Mouse (Mus musculus) CH12.LX (cell line): ENCODE results near the gene Ganc. TPM values are rescaled to one million over a fixed set of nuclear protein-coding genes. Genes with fewer than 3 reads are reported as not detected.
A peak's percentile ranks its signal among the peaks of the same experiment; 100 is the strongest.

Source experiments
- DNase-seq: peaks from one replicate; pipeline ENCODE4 v3.0.0-alpha.2; 2013; ENCODE audit errors: extremely low read depth
- H3K27ac ChIP-seq: 2 replicates; pipeline ENCODE4 v1.5.1; 2012; ENCODE audit warnings: low read depth, mild to moderate bottlenecking, control low read depth, moderate library complexity; ENCODE audit not compliant: insufficient read depth
- H3K27me3 ChIP-seq: replicated peaks from 2 replicates; pipeline ENCODE3; 2012; ENCODE audit warnings: inconsistent platforms
- H3K36me3 ChIP-seq, 2 experiments: replicated peaks in 1 of 2; 2 replicates each; pipeline versions ENCODE3 to v1.6.1; 2012; ENCODE audit warnings: inconsistent platforms in 1 of 2, low read length in 1 of 2, mild to moderate bottlenecking in 1 of 2, mixed read lengths in 1 of 2, moderate library complexity in 1 of 2; ENCODE audit not compliant: control insufficient read depth in 1 of 2, insufficient read depth in 1 of 2
- H3K4me1 ChIP-seq, 2 experiments: 2 replicates each; pipeline ENCODE4 v1.6.1; 2012; ENCODE audit warnings: inconsistent platforms in 1 of 2, moderate library complexity in 1 of 2; ENCODE audit not compliant: insufficient read depth in 2 of 2, control insufficient read depth in 1 of 2
- H3K4me2 ChIP-seq: 2 replicates; pipeline ENCODE4 v1.6.1; 2012; ENCODE audit warnings: low read depth, mild to moderate bottlenecking, control low read depth; ENCODE audit not compliant: poor library complexity, insufficient read depth, severe bottlenecking
- H3K4me3 ChIP-seq, 3 experiments: fragments of 150-350 bp in 1 of 3; sonication (generic) in 1 of 3; replicated peaks in 1 of 3; 2 replicates each; pipeline versions ENCODE3 to v1.5.1; 2011 to 2012; ENCODE audit warnings: low read depth in 2 of 3, low read length in 2 of 3, mild to moderate bottlenecking in 2 of 3, moderate library complexity in 2 of 3, control low read depth in 1 of 3, improper control_type of control experiment in 1 of 3, inconsistent platforms in 1 of 3, mixed read lengths in 1 of 3; ENCODE audit not compliant: poor library complexity in 1 of 3
- H3K79me2 ChIP-seq: replicated peaks from 2 replicates; pipeline ENCODE4 v1.6.1; 2012; ENCODE audit warnings: mild to moderate bottlenecking, moderate library complexity; ENCODE audit not compliant: control insufficient read depth, poor library complexity, insufficient read depth, severe bottlenecking; ENCODE audit errors: extremely low read depth
- H3K9ac ChIP-seq: 2 replicates; pipeline ENCODE4 v1.6.1; 2012; ENCODE audit warnings: low read depth, mild to moderate bottlenecking, control low read depth, moderate library complexity; ENCODE audit not compliant: insufficient read depth
- H3K9me3 ChIP-seq: replicated peaks from 2 replicates; pipeline ENCODE3; 2012; ENCODE audit warnings: low read length, inconsistent platforms, mixed read lengths
- BHLHE40 ChIP-seq: IDR thresholded peaks from 2 replicates; pipeline ENCODE4 v1.6.1; 2011; ENCODE audit warnings: mild to moderate bottlenecking, low read depth, low read length, improper control_type of control experiment
- CHD1 ChIP-seq: IDR thresholded peaks from 2 replicates; pipeline ENCODE4 v1.6.1; 2012; ENCODE audit warnings: low read depth, low read length, improper control_type of control experiment, inconsistent platforms
- CHD2 ChIP-seq: IDR thresholded peaks from 2 replicates; pipeline ENCODE4 v1.6.1; 2011; ENCODE audit warnings: low read length, improper control_type of control experiment
- CTCF ChIP-seq, 2 experiments: IDR thresholded peaks in 1 of 2; conservative IDR thresholded peaks in 1 of 2; 2 replicates each; pipeline ENCODE4 v1.5.1; 2011 to 2012; ENCODE audit warnings: low read depth in 2 of 2, low read length in 2 of 2, improper control_type of control experiment in 1 of 2, inconsistent platforms in 1 of 2, mild to moderate bottlenecking in 1 of 2, moderate library complexity in 1 of 2
- HCFC1 ChIP-seq: IDR thresholded peaks from 2 replicates; pipeline ENCODE4 v1.6.1; 2012; ENCODE audit warnings: low read depth, mild to moderate bottlenecking, inconsistent platforms, low read length, improper control_type of control experiment
- IRF4 ChIP-seq: IDR thresholded peaks from 2 replicates; pipeline ENCODE4 v1.6.1; 2014; ENCODE audit warnings: low read depth, mild to moderate bottlenecking, inconsistent platforms, low read length, improper control_type of control experiment
- JUN ChIP-seq: IDR thresholded peaks from 2 replicates; pipeline ENCODE4 v1.6.1; 2011; ENCODE audit warnings: low read depth, mild to moderate bottlenecking, low read length, improper control_type of control experiment, moderate library complexity; ENCODE audit not compliant: insufficient read depth
- MAFK ChIP-seq: IDR thresholded peaks from 2 replicates; pipeline ENCODE4 v1.6.1; 2011; ENCODE audit warnings: low read length, improper control_type of control experiment; ENCODE audit not compliant: insufficient replicate concordance
- MAZ ChIP-seq: IDR thresholded peaks from 2 replicates; pipeline ENCODE4 v1.6.1; 2012; ENCODE audit warnings: low read depth, mild to moderate bottlenecking, inconsistent platforms, low read length, improper control_type of control experiment, moderate library complexity
- MXI1 ChIP-seq: IDR thresholded peaks from 2 replicates; pipeline ENCODE4 v1.6.1; 2011; ENCODE audit warnings: mild to moderate bottlenecking, low read depth, low read length, improper control_type of control experiment
- MYC ChIP-seq: IDR thresholded peaks from 2 replicates; pipeline ENCODE4 v1.6.1; 2011; ENCODE audit warnings: low read depth, mild to moderate bottlenecking, improper control_type of control experiment, low read length
- NELFE ChIP-seq: IDR thresholded peaks from 2 replicates; pipeline ENCODE4 v1.6.1; 2011; ENCODE audit warnings: low read depth, low read length, improper control_type of control experiment
- POLR2AphosphoS2 ChIP-seq: IDR thresholded peaks from 2 replicates; pipeline ENCODE4 v1.6.1; 2011; ENCODE audit warnings: low read depth, low read length, improper control_type of control experiment
- RAD21 ChIP-seq: IDR thresholded peaks from 2 replicates; pipeline ENCODE4 v1.6.1; 2011; ENCODE audit warnings: low read depth, mild to moderate bottlenecking, low read length, improper control_type of control experiment, moderate library complexity
- SIN3A ChIP-seq: IDR thresholded peaks from 2 replicates; pipeline ENCODE4 v1.6.1; 2012; ENCODE audit warnings: low read length, improper control_type of control experiment, inconsistent platforms
- TBP ChIP-seq: conservative IDR thresholded peaks from 2 replicates; pipeline ENCODE4 v1.6.1; 2011; ENCODE audit warnings: low read depth, low read length, improper control_type of control experiment
- UBTF ChIP-seq: IDR thresholded peaks from 2 replicates; pipeline ENCODE4 v1.6.1; 2012; ENCODE audit warnings: low read depth, mild to moderate bottlenecking, inconsistent platforms, low read length, improper control_type of control experiment, moderate library complexity
- USF2 ChIP-seq: conservative IDR thresholded peaks from 2 replicates; pipeline ENCODE4 v1.6.1; 2011; ENCODE audit warnings: low read depth, low read length, improper control_type of control experiment
- ZC3H11A ChIP-seq: IDR thresholded peaks from 2 replicates; pipeline ENCODE4 v1.6.1; 2012; ENCODE audit warnings: low read depth, mild to moderate bottlenecking, inconsistent platforms, low read length, improper control_type of control experiment
- dilution Hi-C: fragments of 300-500 bp; cut with MboI; formaldehyde crosslinking; loops from 2 replicates; pipeline ENCODE4 v1.14.3; 2020; ENCODE audit warnings: low sequenced_read_pairs; ENCODE audit not compliant: extremely low pct_unique_long_range_greater_than_20kb, extremely low pct_ligation_motif_present
- in situ Hi-C: fragments of 300-500 bp; cut with MboI; formaldehyde crosslinking; loops from 3 replicates; pipeline ENCODE4 v1.14.3; 2019; ENCODE audit warnings: low sequenced_read_pairs, low pct_ligation_motif_present, low pct_unique_long_range_greater_than_20kb, mixed read lengths
- polyA plus RNA-seq: library from polyadenylated mRNA; unstranded; fragments of >175 nt; gene quantifications from 2 replicates; pipeline ENCODE4 v1.2.1, GENCODE M21; 2012; ENCODE audit warnings: low read depth; ENCODE audit not compliant: insufficient read length
- total RNA-seq, 2 experiments: library from RNA; depleted of rRNA; stranded (reverse); fragments of 300-350 nt in 1 of 2; fragments of >200 nt in 1 of 2; gene quantifications; 2 replicates each; pipeline ENCODE4 v1.2.3; 2012 to 2014

Gene Ganc
- total and polyA plus RNA-seq, 3 experiments = 7.0 to 9.6 (median 9.5) TPM

DNA sequence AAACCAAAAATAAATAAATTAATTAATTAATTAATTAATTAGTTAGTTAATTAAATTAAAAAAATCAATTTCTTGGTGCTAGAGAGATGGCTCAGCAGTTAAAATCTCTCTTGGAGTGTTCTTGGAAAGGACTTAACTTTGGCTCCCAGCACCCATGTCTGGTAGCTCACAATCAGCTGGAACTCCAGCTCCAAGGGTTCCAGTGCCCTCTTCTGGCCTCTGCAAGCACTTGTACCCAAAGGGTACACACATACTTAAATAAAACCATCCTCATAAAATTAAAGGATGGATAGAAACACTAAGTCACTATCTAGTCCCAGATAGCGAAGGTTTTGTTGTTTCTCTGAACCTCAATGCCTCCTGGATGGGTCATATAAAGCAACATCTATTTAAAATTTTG lies 43.6 kb downstream of the Ganc start:
- Histone ChIP-seq H3K9me3 (no peaks in the 10 kb centered on the region), H3K9ac (no peak overlapping the region), H3K4me3 (no peak overlapping the region), H3K27me3 (no peaks in the 10 kb centered on the region), H3K4me1 (peaks cover 0 to 5% of the 10 kb centered on the region in 2 experiments; a peak in 1 of 4 replicates), H3K79me2 (no peaks in the 10 kb centered on the region), H3K4me2 (no peak overlapping the region), H3K36me3 (peaks cover 2 to 4% of the 10 kb centered on the region in 2 experiments), H3K27ac (no peak overlapping the region)
- DNase-seq = peak; percentile 12
- in situ Hi-C loops = no loop called here
- TF ChIP-seq MAFK = no peak
- TF ChIP-seq RAD21 = peak; percentile 39
- no peak for TF ChIP-seq MYC
- peak in 1 of 2 experiments; percentile 47; a peak in 2 of 4 replicates for TF ChIP-seq CTCF (conservative IDR thresholded peaks at IDR 0.05 in 1 of 2, IDR thresholded peaks at IDR 0.05 in 1 of 2; ENCODE audit: low read depth in 2 of 2, low read length in 2 of 2)
- no peak for TF ChIP-seq BHLHE40
- TF ChIP-seq ZC3H11A = no peak
- TF ChIP-seq JUN = no peak
- TF ChIP-seq SIN3A = no peak
- no peak for TF ChIP-seq USF2
- no peak for TF ChIP-seq MAZ
- dilution Hi-C loops = no loop called here

DNA sequence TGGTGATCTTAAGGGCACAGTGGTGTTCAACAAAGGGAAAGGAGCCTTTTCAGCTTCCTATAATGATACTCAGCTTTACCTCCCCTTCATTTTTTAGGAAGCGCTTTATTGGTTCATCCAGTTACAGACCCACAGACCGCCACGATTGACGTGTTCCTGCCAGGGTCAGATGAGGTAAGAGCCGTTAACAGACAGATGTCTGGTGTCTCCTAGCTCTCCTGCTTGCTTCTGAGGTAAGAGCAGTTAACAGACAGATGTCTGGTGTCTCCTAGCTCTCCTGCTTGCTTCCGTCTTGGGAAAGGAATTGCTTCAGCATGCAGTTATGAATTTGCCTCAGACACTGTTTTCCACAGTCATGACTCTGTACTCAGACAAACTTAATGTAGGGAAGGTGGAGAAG lies 47.0 kb downstream of the Ganc start:
- TF ChIP-seq IRF4 (no peak), MXI1 (no peak), ZC3H11A (no peak), POLR2AphosphoS2 (no peak)
- in situ Hi-C loops (loop anchor here (25.0 kb wide), 1 partner anchor 662 kb away; the partner anchor contains the start of gene Tgm7), dilution Hi-C loops (no loop called here)
- no peak for DNase-seq
- H3K27ac ChIP-seq = no peak overlapping the region
- H3K9ac ChIP-seq = no peak overlapping the region
- H3K4me2 ChIP-seq = no peak overlapping the region
- peaks cover 0 to 5% of the 10 kb centered on the region in 2 experiments; a peak in 1 of 4 replicates for H3K4me1 ChIP-seq
- no peaks in the 10 kb centered on the region for H3K27me3 ChIP-seq
- peaks cover 2 to 4% of the 10 kb centered on the region in 2 experiments for H3K36me3 ChIP-seq
- no peaks in the 10 kb centered on the region for H3K9me3 ChIP-seq
- H3K79me2 ChIP-seq = no peaks in the 10 kb centered on the region
- no peak overlapping the region for H3K4me3 ChIP-seq

DNA sequence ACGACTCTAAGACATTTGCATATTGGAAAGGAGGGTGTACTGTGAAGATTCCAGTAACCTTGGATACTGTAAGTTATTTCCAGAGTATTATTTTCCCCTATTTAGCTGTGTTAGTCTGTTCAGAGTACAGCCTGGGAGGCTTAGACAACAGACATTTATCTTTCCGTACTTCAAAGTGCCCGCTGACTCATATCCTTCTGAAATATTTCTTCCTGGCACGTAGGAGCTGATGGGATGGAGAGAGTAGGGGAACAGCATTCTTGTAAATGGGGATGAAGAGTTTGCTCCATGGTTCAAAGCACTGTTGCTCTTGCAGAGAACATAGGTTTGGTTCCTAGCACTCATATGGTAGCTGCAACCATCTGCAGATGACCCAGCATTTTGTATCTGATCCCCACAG lies 48.9 kb downstream of the Ganc start:
- no peak overlapping the region for H3K27ac ChIP-seq
- no peaks in the 10 kb centered on the region for H3K9me3 ChIP-seq
- peaks cover 0 to 2% of the 10 kb centered on the region in 2 experiments for H3K36me3 ChIP-seq
- no peaks in the 10 kb centered on the region for H3K27me3 ChIP-seq
- DNase-seq = no peak
- no peak overlapping the region for H3K9ac ChIP-seq
- no peak overlapping the region for H3K4me3 ChIP-seq
- no peaks in the 10 kb centered on the region for H3K79me2 ChIP-seq
- no peak overlapping the region for H3K4me2 ChIP-seq
- dilution Hi-C loops (no loop called here), in situ Hi-C loops (loop anchor here (25.0 kb wide), 1 partner anchor 660 kb away; the partner anchor contains the start of gene Tgm7)
- no peaks in the 10 kb centered on the region for H3K4me1 ChIP-seq
- TF ChIP-seq UBTF (no peak), MAZ (no peak), POLR2AphosphoS2 (no peak), MAFK (no peak), TBP (no peak), NELFE (no peak), CHD2 (no peak), CHD1 (no peak), MYC (no peak), USF2 (no peak), HCFC1 (no peak)
